Mouse (Mus musculus): ENCODE data around the gene Dph2. TPM values are rescaled to one million over a fixed set of nuclear protein-coding genes. Genes with fewer than 3 reads are reported as not detected.

The Dph2 gene
- polyA plus RNA-seq, 1 experiment from 2014 or later = 24.8 TPM

GRCm38 (mm10) chr4:117867000-117867399, 24.8 kb downstream of the Dph2 start:
- Histone ChIP-seq H3K27ac (replicated peaks) (no peak overlapping the region), H3K4me1 (peaks cover 62% of the 10 kb centered on the region), H3K4me3 (no peak overlapping the region), H3K27me3 (replicated peaks; ENCODE audit: low read depth, poor library complexity, severe bottlenecking) (peaks cover 18% of the 10 kb centered on the region), H3K36me3 (replicated peaks) (peaks cover 11% of the 10 kb centered on the region; the same call in 1 of the 2 replicates), H3K9me3 (no peaks in the 10 kb centered on the region)
- no peak for DNase-seq (ENCODE audit: low spot score)
- WGBS = 77% methylated on average over 6 of the region's 6 CpGs

- peaks cover 55% of the 10 kb centered on the region for H3K4me1 ChIP-seq
- no peaks in the 10 kb centered on the region for H3K9me3 ChIP-seq
- peaks cover 18% of the 10 kb centered on the region for H3K27me3 ChIP-seq (replicated peaks; ENCODE audit: low read depth, poor library complexity, severe bottlenecking)
- WGBS = 61% methylated on average over 9 of the region's 9 CpGs
- no peak overlapping the region for H3K4me3 ChIP-seq
- no peak for DNase-seq (ENCODE audit: low spot score)
- H3K36me3 ChIP-seq (replicated peaks) = peaks cover 11% of the 10 kb centered on the region; the same call in 1 of the 2 replicates
- H3K27ac ChIP-seq (replicated peaks) = 0 out of 2 replicates have a peak overlapping the region, but pooled peaks have one; percentile 24
These were observed 25.7 kb downstream of the Dph2 start for GRCm38 (mm10) chr4:117866083-117866482.

DNA sequence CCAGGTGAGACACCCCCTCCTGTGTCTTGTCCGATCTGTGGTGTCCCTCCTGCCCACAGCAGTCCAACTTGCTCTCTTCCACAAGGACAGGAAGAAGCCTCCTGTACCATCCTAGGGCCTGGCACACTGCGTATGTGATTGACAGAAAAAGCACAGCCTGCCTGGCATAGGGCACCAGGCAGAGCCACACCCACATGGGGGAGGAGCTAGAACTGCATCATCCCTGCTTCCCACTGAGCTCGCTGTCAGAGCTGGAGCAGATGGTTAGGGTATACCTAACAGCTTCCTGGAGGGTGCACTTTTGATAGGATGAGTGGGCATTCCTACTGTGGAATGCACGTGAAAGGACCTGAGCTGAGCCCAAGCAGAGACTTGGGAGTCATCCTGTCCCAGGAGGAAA, 29.0 kb downstream of the Dph2 start:
- Histone ChIP-seq H3K9me3 (no peaks in the 10 kb centered on the region), H3K36me3 (replicated peaks) (peaks cover 11% of the 10 kb centered on the region), H3K4me1 (peaks cover 36% of the 10 kb centered on the region), H3K4me3 (no peak overlapping the region), H3K27ac (replicated peaks) (no peak overlapping the region), H3K27me3 (replicated peaks; ENCODE audit: low read depth, poor library complexity, severe bottlenecking) (peaks cover 11% of the 10 kb centered on the region; the same call in 1 of the 2 replicates)
- no peak for DNase-seq (ENCODE audit: low spot score)
- WGBS = 26% methylated on average over 4 of the region's 4 CpGs

DNA sequence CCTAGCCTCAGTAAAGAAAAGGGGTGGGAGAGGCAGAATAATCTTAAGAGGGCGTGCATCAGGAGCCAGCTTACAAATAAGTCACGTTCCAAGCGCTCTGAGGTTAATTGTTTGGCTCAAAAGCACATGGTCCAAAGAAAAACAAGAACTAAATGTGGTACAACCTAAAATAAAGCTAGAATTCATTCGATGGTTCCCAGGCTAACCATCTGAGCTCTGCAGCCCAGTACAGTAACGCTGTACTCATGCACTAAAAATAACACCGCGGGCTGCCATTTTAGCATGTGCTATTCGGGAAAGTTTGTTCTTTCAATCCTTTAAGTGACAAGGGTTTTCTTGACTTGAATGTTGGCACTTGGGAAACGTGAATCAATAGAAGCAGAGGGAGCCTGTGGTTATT, 31.3 kb downstream of the Dph2 start:
- no peak for DNase-seq (ENCODE audit: low spot score)
- H3K4me3 ChIP-seq = no peak overlapping the region
- H3K27me3 ChIP-seq (replicated peaks; ENCODE audit: low read depth, poor library complexity, severe bottlenecking) = no peaks in the 10 kb centered on the region
- no peaks in the 10 kb centered on the region for H3K9me3 ChIP-seq
- WGBS = 87% methylated on average over 9 of the region's 9 CpGs
- H3K4me1 ChIP-seq = peaks cover 19% of the 10 kb centered on the region
- H3K36me3 ChIP-seq (replicated peaks) = peaks cover 24% of the 10 kb centered on the region
- H3K27ac ChIP-seq (replicated peaks) = no peak overlapping the region

GRCm38 (mm10) chr4:117858794-117859193, 33.0 kb downstream of the Dph2 start:
- Histone ChIP-seq H3K4me1 (peaks cover 26% of the 10 kb centered on the region), H3K36me3 (replicated peaks) (peaks cover 15% of the 10 kb centered on the region), H3K27me3 (replicated peaks; ENCODE audit: low read depth, poor library complexity, severe bottlenecking) (no peaks in the 10 kb centered on the region), H3K9me3 (no peaks in the 10 kb centered on the region), H3K27ac (replicated peaks) (no peak overlapping the region), H3K4me3 (no peak overlapping the region)
- WGBS = 69% methylated on average over 3 of the region's 3 CpGs
- DNase-seq (ENCODE audit: low spot score) = peak; percentile 60

DNA sequence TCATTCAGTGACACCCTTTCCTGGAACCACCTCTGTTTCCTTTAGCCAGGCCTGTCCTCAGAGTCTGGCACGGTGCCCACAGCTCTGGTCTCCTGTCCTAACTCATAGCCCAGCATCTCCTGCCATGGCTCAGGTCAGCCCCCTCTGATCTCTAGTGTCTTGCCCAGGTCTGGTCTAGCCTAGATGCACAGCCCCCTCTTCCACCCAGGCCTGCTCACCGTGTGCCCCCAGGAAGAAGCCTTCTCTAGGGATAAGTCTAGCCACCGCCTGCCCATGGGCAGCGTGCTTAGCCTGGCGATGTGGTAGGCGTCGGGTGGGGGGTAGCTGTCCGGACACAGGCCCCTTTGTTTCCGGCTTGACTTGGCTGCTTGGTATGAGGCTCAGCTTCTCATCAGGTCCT, 36.7 kb downstream of the Dph2 start:
- Histone ChIP-seq H3K27me3 (replicated peaks; ENCODE audit: low read depth, poor library complexity, severe bottlenecking) (no peaks in the 10 kb centered on the region; the same call in 1 of the 2 replicates), H3K9me3 (no peaks in the 10 kb centered on the region), H3K4me3 (no peak overlapping the region), H3K27ac (replicated peaks) (peak overlapping the region; percentile 2; the same call in 1 of the 2 replicates), H3K36me3 (replicated peaks) (peaks cover 12% of the 10 kb centered on the region), H3K4me1 (peaks cover 17% of the 10 kb centered on the region)
- no peak for DNase-seq (ENCODE audit: low spot score)
- 56% methylated on average over 9 of the region's 9 CpGs for WGBS

DNA sequence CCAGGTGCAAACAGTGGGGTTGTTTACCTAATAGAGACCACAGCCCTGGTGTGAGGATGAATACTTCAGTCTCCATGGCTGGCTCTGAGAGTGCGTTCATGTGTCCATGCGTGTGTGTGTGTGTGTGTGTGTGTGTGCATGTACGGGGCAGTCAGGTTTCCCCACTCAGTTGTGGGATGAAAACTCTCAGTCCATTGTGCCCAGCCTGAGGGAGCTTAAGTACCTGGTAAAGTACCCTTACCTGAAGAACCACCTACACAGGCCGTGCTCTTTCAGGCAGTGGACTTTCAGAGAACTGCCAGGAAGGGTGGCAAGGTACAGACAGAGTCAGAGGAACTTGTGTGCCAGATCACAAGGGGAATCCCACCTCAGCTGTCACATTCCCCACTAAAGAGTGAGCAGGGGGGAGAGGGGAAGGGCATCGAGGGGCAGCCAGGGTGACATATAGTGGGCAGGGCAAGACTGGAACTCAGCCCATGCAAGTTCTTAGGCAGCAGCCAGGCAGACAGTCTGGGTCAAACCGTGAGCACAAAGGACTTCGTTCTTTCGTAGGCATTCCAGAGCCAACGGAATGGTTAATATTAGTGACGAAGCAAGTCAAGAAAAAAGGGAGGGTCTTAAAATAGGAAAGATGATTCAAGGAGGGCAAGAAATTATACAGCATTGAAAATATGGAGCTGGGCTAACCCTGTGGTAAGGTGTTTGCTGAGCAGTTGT, 39.5 kb downstream of the Dph2 start:
- Histone ChIP-seq H3K27me3 (replicated peaks; ENCODE audit: low read depth, poor library complexity, severe bottlenecking) (no peaks in the 10 kb centered on the region; the same call in 1 of the 2 replicates), H3K9me3 (no peaks in the 10 kb centered on the region), H3K36me3 (replicated peaks) (peaks cover 9% of the 10 kb centered on the region), H3K27ac (replicated peaks) (no peak overlapping the region), H3K4me1 (peaks cover 32% of the 10 kb centered on the region), H3K4me3 (no peak overlapping the region)
- no peak for DNase-seq (ENCODE audit: low spot score)
- 91% methylated on average over 10 of the region's 10 CpGs for WGBS

- 73% methylated on average over 7 of the region's 7 CpGs for WGBS
- Histone ChIP-seq H3K9me3 (no peaks in the 10 kb centered on the region), H3K27me3 (replicated peaks; ENCODE audit: low read depth, poor library complexity, severe bottlenecking) (no peaks in the 10 kb centered on the region; the same call in 1 of the 2 replicates), H3K36me3 (replicated peaks) (peaks cover 4% of the 10 kb centered on the region; the same call in 1 of the 2 replicates), H3K27ac (replicated peaks) (no peak overlapping the region), H3K4me1 (peaks cover 37% of the 10 kb centered on the region), H3K4me3 (no peak overlapping the region)
- DNase-seq (ENCODE audit: low spot score) = no peak
These were observed 41.0 kb downstream of the Dph2 start for GRCm38 (mm10) chr4:117850871-117851270.

DNA sequence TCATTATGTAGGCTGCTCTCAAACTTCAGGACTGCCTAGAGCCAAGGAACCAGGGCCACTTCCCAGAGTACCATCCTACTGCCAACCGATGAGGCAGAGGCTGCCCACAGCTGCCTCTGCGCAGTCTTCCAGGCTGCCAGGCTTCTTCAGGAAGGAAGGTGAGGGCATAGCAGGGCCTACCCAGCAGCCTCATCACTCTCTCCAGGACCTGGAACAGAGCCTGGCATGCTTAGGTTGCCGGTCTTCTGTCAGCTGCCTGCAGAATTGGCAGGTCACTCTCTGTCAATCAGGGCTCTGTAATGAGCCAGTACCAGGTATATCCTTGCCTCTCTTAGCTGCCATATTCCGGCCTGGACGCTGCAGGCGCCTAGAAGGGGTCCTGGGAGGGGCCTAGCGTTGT, 41.7 kb downstream of the Dph2 start:
- DNase-seq (ENCODE audit: low spot score) = no peak
- H3K4me1 ChIP-seq = peaks cover 30% of the 10 kb centered on the region
- 84% methylated on average over 7 of the region's 7 CpGs for WGBS
- peaks cover 11% of the 10 kb centered on the region; the same call in 1 of the 2 replicates for H3K36me3 ChIP-seq (replicated peaks)
- H3K27me3 ChIP-seq (replicated peaks; ENCODE audit: low read depth, poor library complexity, severe bottlenecking) = no peaks in the 10 kb centered on the region; the same call in 1 of the 2 replicates
- no peaks in the 10 kb centered on the region for H3K9me3 ChIP-seq
- H3K4me3 ChIP-seq = no peak overlapping the region
- no peak overlapping the region for H3K27ac ChIP-seq (replicated peaks)

DNA sequence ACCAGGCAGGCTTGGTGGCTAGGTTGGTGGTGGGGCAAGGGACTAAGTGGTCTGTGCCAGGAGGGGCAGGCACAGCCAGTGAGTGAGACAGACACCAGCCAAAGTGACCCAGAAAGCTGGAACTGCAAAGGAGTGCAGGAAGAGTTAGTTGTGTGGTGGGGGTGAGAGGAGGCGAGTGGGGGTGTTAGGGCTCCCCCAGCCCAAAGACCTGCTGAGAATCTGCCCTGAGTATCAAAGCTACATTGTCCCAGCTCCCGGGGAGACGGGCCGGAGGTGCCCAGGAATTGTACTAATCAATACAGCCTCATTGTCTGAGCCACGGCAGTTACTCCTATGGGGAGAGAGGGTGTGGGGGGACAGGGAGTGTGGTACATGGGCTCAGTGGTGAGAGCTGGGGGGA, 42.3 kb downstream of the Dph2 start:
- no peak overlapping the region for H3K4me3 ChIP-seq
- WGBS = 28% methylated on average over 5 of the region's 5 CpGs
- no peaks in the 10 kb centered on the region; the same call in 1 of the 2 replicates for H3K27me3 ChIP-seq (replicated peaks; ENCODE audit: low read depth, poor library complexity, severe bottlenecking)
- no peak overlapping the region; the same call in 1 of the 2 replicates for H3K27ac ChIP-seq (replicated peaks)
- H3K9me3 ChIP-seq = no peaks in the 10 kb centered on the region
- peaks cover 11% of the 10 kb centered on the region; the same call in 1 of the 2 replicates for H3K36me3 ChIP-seq (replicated peaks)
- peaks cover 28% of the 10 kb centered on the region for H3K4me1 ChIP-seq
- DNase-seq (ENCODE audit: low spot score) = no peak

DNA sequence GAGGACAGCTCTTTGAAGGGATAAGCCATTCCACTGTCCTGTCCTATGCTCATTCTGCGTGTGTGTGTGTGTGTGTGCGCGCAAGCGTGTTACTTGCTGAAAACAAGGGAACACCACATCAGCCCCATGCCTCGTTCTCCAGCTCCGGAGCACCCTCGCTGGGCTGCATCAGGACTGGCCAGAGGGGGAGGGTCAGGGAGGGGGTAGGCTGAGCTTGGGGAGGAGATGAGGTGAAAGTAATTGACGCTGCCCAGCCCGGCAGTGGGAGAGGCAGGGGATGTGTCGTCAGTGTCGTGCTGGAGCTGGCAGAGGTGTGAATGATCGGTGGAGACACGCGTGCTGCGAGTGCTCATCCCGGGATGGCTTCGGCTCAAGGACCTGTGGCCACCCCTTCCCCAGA, 42.8 kb downstream of the Dph2 start:
- Histone ChIP-seq H3K9me3 (no peaks in the 10 kb centered on the region), H3K4me1 (peaks cover 28% of the 10 kb centered on the region), H3K27ac (replicated peaks) (no peak overlapping the region; the same call in 1 of the 2 replicates), H3K27me3 (replicated peaks; ENCODE audit: low read depth, poor library complexity, severe bottlenecking) (no peaks in the 10 kb centered on the region; the same call in 1 of the 2 replicates), H3K4me3 (no peak overlapping the region), H3K36me3 (replicated peaks) (peaks cover 11% of the 10 kb centered on the region; the same call in 1 of the 2 replicates)
- WGBS = 62% methylated on average over 17 of the region's 17 CpGs
- no peak for DNase-seq (ENCODE audit: low spot score)

DNA sequence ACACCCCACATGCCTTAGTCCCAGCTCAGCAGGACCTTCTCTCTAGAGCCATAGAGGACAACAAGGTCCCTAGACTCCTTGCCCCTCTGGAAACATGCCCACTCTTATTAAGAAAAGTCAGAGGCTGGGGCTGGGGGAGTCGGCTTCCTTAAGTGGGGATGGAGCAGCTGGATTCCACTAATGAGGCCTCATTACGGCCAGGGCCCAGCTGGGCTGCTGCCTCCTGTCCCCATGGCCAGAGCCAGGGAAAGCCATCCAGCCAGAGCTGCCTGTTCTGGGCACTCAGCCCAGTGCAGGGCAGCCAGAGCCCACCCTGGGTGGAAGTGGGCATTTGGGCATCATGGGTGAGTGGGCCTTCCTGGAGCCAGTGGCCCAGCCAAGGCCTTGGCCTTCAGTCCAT, 44.8 kb downstream of the Dph2 start:
- Histone ChIP-seq H3K4me3 (no peak overlapping the region), H3K27me3 (replicated peaks; ENCODE audit: low read depth, poor library complexity, severe bottlenecking) (no peaks in the 10 kb centered on the region; the same call in 1 of the 2 replicates), H3K27ac (replicated peaks) (peak overlapping the region; percentile 26; the same call in 1 of the 2 replicates), H3K36me3 (replicated peaks) (peaks cover 11% of the 10 kb centered on the region; the same call in 1 of the 2 replicates), H3K9me3 (no peaks in the 10 kb centered on the region), H3K4me1 (peaks cover 28% of the 10 kb centered on the region)
- DNase-seq (ENCODE audit: low spot score) = no peak
- WGBS = 37% methylated on average over 2 of the region's 2 CpGs

DNA sequence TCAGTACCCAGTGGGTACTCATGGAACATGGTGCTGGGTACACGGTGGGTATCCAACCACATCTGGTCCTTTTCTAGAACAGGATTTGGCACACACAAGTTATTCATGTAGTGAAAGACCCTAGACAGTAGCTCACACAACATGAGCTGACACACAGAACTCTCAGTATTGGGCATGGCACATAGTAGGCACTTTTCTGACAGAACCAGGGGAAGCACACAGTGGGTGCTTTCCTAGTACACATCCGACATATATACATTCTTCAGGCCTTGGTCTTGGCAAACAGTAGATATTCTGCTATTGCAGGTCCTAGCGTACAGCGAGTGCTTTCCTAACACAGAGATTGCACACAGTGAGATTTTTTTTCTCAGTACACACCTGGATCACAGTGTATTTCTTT, 45.6 kb downstream of the Dph2 start:
- WGBS = 93% methylated on average over 4 of the region's 4 CpGs
- H3K4me3 ChIP-seq = no peak overlapping the region
- peaks cover 11% of the 10 kb centered on the region; the same call in 1 of the 2 replicates for H3K36me3 ChIP-seq (replicated peaks)
- DNase-seq (ENCODE audit: low spot score) = no peak
- no peak overlapping the region for H3K27ac ChIP-seq (replicated peaks)
- H3K4me1 ChIP-seq = peaks cover 28% of the 10 kb centered on the region
- no peaks in the 10 kb centered on the region for H3K9me3 ChIP-seq
- H3K27me3 ChIP-seq (replicated peaks; ENCODE audit: low read depth, poor library complexity, severe bottlenecking) = no peaks in the 10 kb centered on the region; the same call in 1 of the 2 replicates

Data from embryonic facial prominence, embryonic 10.5 days (tissue).